Mouse (Mus musculus) thymus, adult 2 months (tissue): ENCODE measurements around the gene Slc22a12. TPM values are rescaled to one million over a fixed set of nuclear protein-coding genes. Genes with fewer than 3 reads are reported as not detected.
A peak's percentile ranks its signal among the peaks of the same experiment; 100 is the strongest.

ENCODE experiments used
- DNase-seq: peaks from one replicate; pipeline ENCODE4 v3.0.0; 2021
- H3K27ac ChIP-seq: fragments of 200-500 bp; 2 replicates; pipeline ENCODE4 v1.5.1; 2012; ENCODE audit warnings: low read length, control low read depth; ENCODE audit not compliant: control insufficient read depth, insufficient read depth
- H3K27me3 ChIP-seq: fragments of 200-500 bp; 2 replicates; pipeline ENCODE4 v1.6.1; 2012; ENCODE audit warnings: mild to moderate bottlenecking, low read length, moderate library complexity, mixed read lengths; ENCODE audit not compliant: control insufficient read depth, insufficient read depth
- H3K36me3 ChIP-seq: fragments of 200-500 bp; 2 replicates; pipeline ENCODE4 v1.6.1; 2012; ENCODE audit warnings: mild to moderate bottlenecking, low read length, moderate library complexity; ENCODE audit not compliant: control insufficient read depth, insufficient read depth
- H3K4me1 ChIP-seq: fragments of 200-500 bp; replicated peaks from 2 replicates; pipeline ENCODE4 v1.6.1; 2012; ENCODE audit warnings: low read length; ENCODE audit not compliant: control insufficient read depth, insufficient read depth
- H3K4me3 ChIP-seq: fragments of 200-500 bp; 2 replicates; pipeline ENCODE4 v1.5.1; 2012; ENCODE audit warnings: mild to moderate bottlenecking, low read length, control low read depth, moderate library complexity; ENCODE audit not compliant: control insufficient read depth, insufficient read depth
- CTCF ChIP-seq: fragments of 200-500 bp; IDR thresholded peaks from 2 replicates; pipeline ENCODE4 v1.5.1; 2012; ENCODE audit warnings: mild to moderate bottlenecking, control low read depth, low read length, moderate library complexity, borderline replicate concordance; ENCODE audit not compliant: control insufficient read depth, poor library complexity, insufficient read depth; ENCODE audit errors: extremely low read depth
- POLR2A ChIP-seq: fragments of 200-500 bp; IDR thresholded peaks from 2 replicates; pipeline ENCODE4 v1.6.1; 2012; ENCODE audit warnings: mild to moderate bottlenecking, low read length, control low read depth, moderate library complexity; ENCODE audit not compliant: control insufficient read depth, poor library complexity, insufficient read depth; ENCODE audit errors: extremely low read depth
- WGBS: fragments of 180-500 bp; shearing (Covaris S2); methylation state at CpG from one replicate; pipeline ENCODE4 v1.1.7; 2018; 5-methylcytosine and 5-hydroxymethylcytosine counted together
- polyA plus RNA-seq: library from polyadenylated mRNA; depleted of rRNA; stranded (reverse); fragments of >200 nt; gene quantifications from 2 replicates; pipeline ENCODE4 v1.2.3, GENCODE M21; 2012

The Slc22a12 gene
- polyA plus RNA-seq, 1 experiment, result 0.74 TPM

DNA sequence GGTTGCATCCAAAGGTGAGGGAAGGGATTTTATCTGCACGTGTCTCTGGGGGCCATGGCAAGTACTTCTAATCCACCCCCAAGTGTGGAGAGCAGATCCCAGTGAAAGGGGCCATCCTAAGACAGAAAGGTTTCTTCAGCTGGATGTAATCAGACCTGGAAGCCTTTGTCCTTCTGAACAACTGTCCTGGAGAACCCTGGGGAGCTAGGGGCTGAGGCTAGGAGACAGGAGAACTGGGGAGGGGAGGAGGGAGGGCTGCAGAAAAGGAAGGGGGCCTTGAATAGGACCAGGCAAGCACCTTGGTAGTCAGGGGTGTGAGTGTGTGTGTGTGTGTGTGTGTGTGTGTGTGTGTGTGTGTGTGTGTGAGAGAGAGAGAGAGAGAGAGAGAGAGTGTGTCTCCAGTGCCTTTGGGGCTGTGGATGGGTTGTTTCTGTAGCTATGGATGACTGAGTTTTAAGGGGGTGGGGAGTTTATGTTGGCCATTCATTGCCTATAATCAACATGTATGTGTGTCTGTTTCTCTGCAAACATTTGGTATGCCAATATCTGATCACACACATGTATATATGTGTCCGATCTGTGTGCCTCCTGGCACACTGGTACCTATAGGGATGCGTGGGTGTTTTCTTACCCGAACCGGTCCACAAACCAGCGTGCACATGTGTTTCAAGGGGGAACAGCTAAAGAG is 46.2 kb downstream of the Slc22a12 start:
- no peak for DNase-seq
- H3K36me3 ChIP-seq, result no peaks in the 10 kb centered on the region
- no peak overlapping the region for H3K27ac ChIP-seq
- 22% methylated on average over 6 of the region's 6 CpGs for WGBS
- H3K27me3 ChIP-seq, result peaks cover 40% of the 10 kb centered on the region
- H3K4me3 ChIP-seq, result no peak overlapping the region
- TF ChIP-seq CTCF, result no peak
- TF ChIP-seq POLR2A, result no peak
- H3K4me1 ChIP-seq, result no peaks in the 10 kb centered on the region

DNA sequence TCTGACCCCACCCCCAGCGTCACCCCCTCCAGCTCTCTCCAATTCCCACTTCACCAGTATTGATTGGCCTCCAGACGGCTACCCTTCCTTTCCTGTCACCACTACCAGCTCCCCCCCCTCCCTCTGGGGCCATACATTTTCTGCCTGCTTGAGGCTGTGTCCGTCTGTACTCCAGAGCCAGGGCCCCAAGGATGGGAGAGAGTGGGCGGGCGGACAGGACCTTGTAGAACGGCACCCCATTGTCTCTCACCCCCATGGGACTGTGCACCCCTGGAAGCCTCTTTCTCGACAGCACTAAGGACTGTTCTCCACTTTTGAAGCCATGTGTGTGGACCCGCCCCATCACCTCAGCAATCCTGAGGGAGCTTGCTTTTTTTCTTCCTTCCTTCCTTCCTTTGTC is 47.1 kb downstream of the Slc22a12 start:
- H3K4me3 ChIP-seq, result no peak overlapping the region
- TF ChIP-seq CTCF (no peak), POLR2A (no peak)
- no peak for DNase-seq
- H3K36me3 ChIP-seq, result no peaks in the 10 kb centered on the region
- peaks cover 38% of the 10 kb centered on the region for H3K27me3 ChIP-seq
- H3K27ac ChIP-seq, result no peak overlapping the region
- WGBS, result 50% methylated on average over 8 of the region's 8 CpGs
- no peaks in the 10 kb centered on the region for H3K4me1 ChIP-seq

DNA sequence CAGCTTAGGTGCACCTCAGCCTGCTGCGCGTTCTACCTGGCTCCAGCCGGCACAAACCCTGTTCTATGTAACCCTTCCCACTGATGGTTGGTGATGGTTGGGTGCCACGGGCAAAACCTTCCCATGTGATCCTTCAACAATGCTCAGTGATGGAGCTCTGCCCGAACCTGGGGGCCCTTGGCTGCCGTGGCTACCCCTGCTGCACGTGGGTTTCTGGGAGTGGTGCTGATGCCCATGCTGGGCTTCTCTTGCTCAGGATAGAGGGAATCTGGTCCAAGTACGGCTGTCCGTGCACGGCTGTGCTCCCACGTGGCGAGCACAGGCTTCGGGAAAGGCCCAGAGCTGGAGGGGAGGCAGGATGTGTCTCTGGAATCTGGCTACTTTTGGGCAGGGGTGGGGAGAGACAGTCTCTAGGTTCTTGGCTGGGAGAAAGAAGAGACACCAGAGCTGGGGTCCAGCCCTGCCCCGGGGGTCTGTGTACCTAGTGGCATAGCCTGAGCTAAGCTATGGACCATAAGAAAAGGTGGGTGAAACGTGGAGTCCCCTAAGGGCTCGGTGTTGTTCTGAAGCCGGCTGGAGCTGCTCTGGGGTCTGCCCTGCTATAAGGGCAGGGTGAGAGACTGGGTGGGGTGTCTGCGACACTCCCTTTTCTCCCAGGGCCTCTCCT is 48.2 kb downstream of the Slc22a12 start:
- H3K27ac ChIP-seq, result no peak overlapping the region
- no peak overlapping the region for H3K4me3 ChIP-seq
- WGBS, result 74% methylated on average over 18 of the region's 18 CpGs
- no peaks in the 10 kb centered on the region for H3K4me1 ChIP-seq
- H3K27me3 ChIP-seq, result peaks cover 32% of the 10 kb centered on the region
- no peaks in the 10 kb centered on the region for H3K36me3 ChIP-seq
- TF ChIP-seq CTCF (no peak), POLR2A (no peak)
- DNase-seq, result no peak

DNA sequence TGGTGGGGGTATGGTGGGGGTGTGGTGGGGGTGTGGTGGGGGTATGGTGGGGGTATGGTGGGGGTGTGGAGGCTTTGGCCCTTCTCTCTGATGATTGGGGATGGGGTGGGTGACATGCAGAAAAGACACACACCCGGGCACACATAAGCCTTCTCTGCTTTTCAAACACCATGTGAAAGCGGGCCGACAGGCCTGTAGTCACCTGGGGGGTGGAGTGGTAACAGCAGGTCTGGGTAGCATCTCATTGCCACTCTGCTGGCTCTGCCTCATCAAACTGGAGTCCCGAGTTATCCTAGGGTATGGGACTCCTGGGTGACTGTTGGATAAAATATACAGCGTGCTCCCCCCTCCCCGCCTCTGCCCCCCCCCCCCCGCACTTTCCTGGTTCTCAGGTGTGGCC is 48.8 kb downstream of the Slc22a12 start:
- DNase-seq, result no peak
- no peaks in the 10 kb centered on the region for H3K4me1 ChIP-seq
- no peak overlapping the region for H3K27ac ChIP-seq
- no peaks in the 10 kb centered on the region for H3K36me3 ChIP-seq
- 70% methylated on average over 7 of the region's 7 CpGs for WGBS
- H3K4me3 ChIP-seq, result no peak overlapping the region
- TF ChIP-seq POLR2A, result no peak
- no peak for TF ChIP-seq CTCF
- H3K27me3 ChIP-seq, result peaks cover 28% of the 10 kb centered on the region

DNA sequence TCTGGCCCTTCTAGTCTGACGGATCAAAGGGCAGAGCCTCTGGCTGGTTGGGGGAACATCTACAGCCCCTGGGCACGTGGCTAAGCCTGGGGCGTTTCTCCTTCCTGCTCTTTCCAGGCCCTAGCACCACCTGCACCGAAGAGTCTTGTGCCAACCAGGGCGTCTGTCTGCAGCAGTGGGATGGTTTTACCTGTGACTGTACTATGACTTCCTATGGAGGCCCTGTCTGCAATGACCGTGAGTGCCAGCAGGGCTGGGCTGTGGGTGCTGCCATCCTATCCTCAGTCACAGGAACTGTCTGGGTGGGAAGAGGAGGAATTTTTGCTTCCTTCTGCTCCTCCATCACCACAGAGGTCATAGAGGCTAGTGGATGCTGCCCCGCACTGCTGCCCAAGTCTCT is 49.6 kb downstream of the Slc22a12 start:
- WGBS, result 56% methylated on average over 7 of the region's 7 CpGs
- Histone ChIP-seq H3K4me1 (no peaks in the 10 kb centered on the region), H3K27me3 (peaks cover 21% of the 10 kb centered on the region), H3K27ac (no peak overlapping the region), H3K4me3 (no peak overlapping the region), H3K36me3 (no peaks in the 10 kb centered on the region)
- no peak for DNase-seq
- TF ChIP-seq POLR2A (no peak), CTCF (no peak)

DNA sequence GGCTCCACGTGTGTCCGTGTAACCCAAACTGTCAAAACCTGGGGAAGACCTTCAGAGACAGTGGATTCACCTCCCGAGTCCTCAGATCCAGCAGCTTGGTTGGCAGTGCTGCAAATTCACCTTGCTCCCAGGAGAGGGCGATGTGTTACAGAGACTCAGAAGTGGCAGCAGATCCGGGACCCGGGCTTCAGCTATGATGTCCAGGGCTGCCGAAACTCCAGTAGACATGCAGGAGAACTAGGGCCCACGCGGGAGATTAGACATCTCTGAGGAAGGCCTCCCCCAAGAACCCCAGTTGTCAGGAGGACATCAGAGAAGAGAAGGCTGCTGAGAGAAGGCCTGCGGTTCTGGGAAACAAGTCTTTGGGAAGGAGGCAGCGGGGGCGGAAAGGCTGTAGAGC is 50.7 kb downstream of the Slc22a12 start:
- Histone ChIP-seq H3K4me1 (no peaks in the 10 kb centered on the region), H3K27ac (no peak overlapping the region), H3K27me3 (peaks cover 13% of the 10 kb centered on the region), H3K36me3 (no peaks in the 10 kb centered on the region), H3K4me3 (no peak overlapping the region)
- peak; percentile 22 for DNase-seq
- TF ChIP-seq POLR2A (no peak), CTCF (peak; percentile 52; the same call in 1 of the 2 replicates)
- 23% methylated on average over 12 of the region's 12 CpGs for WGBS
